Mouse (Mus musculus) kidney, embryonic 16.5 days (tissue): Measurements from ENCODE around the gene Prss32. TPM values are rescaled to one million over a fixed set of nuclear protein-coding genes. Genes with fewer than 3 reads are reported as not detected.

Experiments
- ATAC-seq: fragments of 200-750 bp; cut with Nextera tagmentation; 2 replicates; pipeline ENCODE4 v1.8.0; 2017; ENCODE audit warnings: moderate TSS enrichment; ENCODE audit not compliant: low FRiP score, low TSS enrichment
- H3K27ac ChIP-seq: fragments of 300-500 bp; sonication (generic); 2 replicates; pipeline ENCODE4 v1.5.1; 2014; ENCODE audit warnings: low read length
- H3K27me3 ChIP-seq: fragments of 300-500 bp; sonication (generic); 2 replicates; pipeline ENCODE4 v1.6.1; 2014; ENCODE audit warnings: low read length, control low read depth, mixed read lengths; ENCODE audit not compliant: insufficient read depth
- H3K36me3 ChIP-seq: fragments of 300-500 bp; sonication (generic); 2 replicates; pipeline ENCODE4 v1.6.1; 2014; ENCODE audit warnings: low read length, control low read depth, mixed read lengths; ENCODE audit not compliant: insufficient read depth
- H3K4me1 ChIP-seq: fragments of 300-500 bp; sonication (generic); 2 replicates; pipeline ENCODE4 v1.6.1; 2014; ENCODE audit warnings: low read length, control low read depth, mixed read lengths; ENCODE audit not compliant: insufficient read depth
- H3K4me2 ChIP-seq: fragments of 300-500 bp; sonication (generic); replicated peaks from 2 replicates; pipeline ENCODE4 v1.6.1; 2014; ENCODE audit warnings: low read depth, low read length
- H3K4me3 ChIP-seq: fragments of 300-500 bp; sonication (generic); 2 replicates; pipeline ENCODE4 v1.5.1; 2014; ENCODE audit warnings: mild to moderate bottlenecking, low read length
- H3K9ac ChIP-seq: fragments of 300-500 bp; sonication (generic); replicated peaks from 2 replicates; pipeline ENCODE4 v1.6.1; 2014; ENCODE audit warnings: low read length
- H3K9me3 ChIP-seq: fragments of 300-500 bp; sonication (generic); 2 replicates; pipeline ENCODE4 v1.6.1; 2016; ENCODE audit warnings: low read length, control low read depth
- WGBS: fragments of 180-500 bp; shearing (Covaris S2); extraction: QIAGEN DNeasy Blood & Tissue Kit; methylation state at CpG from one replicate; pipeline ENCODE4 v1.1.7; 2014; 5-methylcytosine and 5-hydroxymethylcytosine counted together
- polyA plus RNA-seq: library from polyadenylated mRNA; unstranded; fragments of >200 nt; fragmentation: Nextera tagmentation; extraction: Ambion mirVana; gene quantifications from 2 replicates; pipeline ENCODE4 v1.2.1, GENCODE M21; 2015

The Prss32 gene
- polyA plus RNA-seq, 1 experiment from 2014 or later, result not detected

DNA sequence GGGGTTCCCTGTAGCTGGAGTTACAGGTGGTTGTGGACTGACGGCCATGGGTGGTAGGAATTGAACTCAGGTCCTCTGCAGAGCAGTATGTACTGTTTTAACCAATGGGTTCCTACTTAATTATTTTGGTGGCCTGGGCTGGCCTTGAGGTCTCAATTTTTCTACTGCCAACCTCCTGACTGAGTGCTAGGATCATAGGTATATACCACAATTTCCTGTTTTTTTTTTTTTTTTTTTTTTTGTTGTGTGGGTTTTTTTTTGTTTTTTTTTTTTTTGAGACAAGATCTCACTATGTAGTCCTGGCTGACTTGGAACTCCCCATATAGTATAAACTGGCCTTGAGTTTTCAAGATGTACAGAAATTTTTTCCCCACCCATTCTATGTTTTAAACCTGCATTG lies 12.5 kb upstream of the Prss32 start:
- ATAC-seq, result no peak
- 89% methylated on average over 1 of the region's 1 CpGs for WGBS
- no peaks in the 10 kb centered on the region for H3K9me3 ChIP-seq

DNA sequence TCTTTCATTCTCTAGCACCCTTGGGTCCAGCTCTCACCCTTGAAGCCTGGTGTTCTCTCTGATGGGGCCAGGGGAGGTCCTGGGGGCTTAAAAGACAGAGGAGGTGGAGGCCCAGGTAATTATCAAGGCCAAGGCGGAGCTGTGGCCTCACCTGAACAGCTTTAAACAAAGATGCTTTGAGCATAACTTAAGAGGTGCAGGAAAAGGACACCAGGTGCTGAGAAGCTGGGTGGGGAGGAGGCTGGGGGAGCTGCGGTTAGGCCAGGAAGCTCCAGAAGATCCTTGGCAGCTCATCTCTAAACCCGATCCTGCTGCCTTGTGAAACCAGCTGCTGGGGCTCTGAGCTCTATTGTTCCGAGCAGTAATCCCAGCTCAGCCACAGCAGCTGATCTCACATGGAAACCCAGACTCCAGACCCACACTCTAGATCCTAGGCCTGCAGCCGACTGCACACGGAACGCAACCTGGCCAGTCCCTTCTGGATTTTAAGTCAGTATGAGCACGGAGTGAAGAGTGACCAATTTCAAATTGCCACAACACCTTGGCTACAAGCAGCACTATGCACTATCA lies 7.6 kb upstream of the Prss32 start, which contains the start of gene Prss33:
Prss33 (minus strand) TSS at position 51 of the 570 bp plus-strand sequence.
- Histone ChIP-seq H3K4me3 (no peak within 1 kb of the TSS), H3K9ac (no peak within 1 kb of the TSS), H3K27ac (no peak within 1 kb of the TSS), H3K9me3 (no peaks in the 10 kb centered on the region), H3K4me1 (no peaks in the 10 kb centered on the region), H3K4me2 (no peak within 1 kb of the TSS), H3K36me3 (no peaks in the 10 kb centered on the region), H3K27me3 (0 out of 2 replicates have a peak, but pooled peaks cover 4% of the 10 kb centered on the region)
- 77% methylated on average over 8 of the region's 8 CpGs for WGBS
- ATAC-seq, result no peak

More for the DNA sequence above, 12.5 kb upstream of the Prss32 start:
- Histone ChIP-seq H3K4me1 (peaks cover 11% of the 10 kb centered on the region), H3K4me2 (no peak overlapping the region), H3K27ac (no peak overlapping the region), H3K27me3 (0 out of 2 replicates have a peak, but pooled peaks cover 4% of the 10 kb centered on the region), H3K36me3 (peaks cover 10% of the 10 kb centered on the region), H3K4me3 (no peak overlapping the region), H3K9ac (no peak overlapping the region)

DNA sequence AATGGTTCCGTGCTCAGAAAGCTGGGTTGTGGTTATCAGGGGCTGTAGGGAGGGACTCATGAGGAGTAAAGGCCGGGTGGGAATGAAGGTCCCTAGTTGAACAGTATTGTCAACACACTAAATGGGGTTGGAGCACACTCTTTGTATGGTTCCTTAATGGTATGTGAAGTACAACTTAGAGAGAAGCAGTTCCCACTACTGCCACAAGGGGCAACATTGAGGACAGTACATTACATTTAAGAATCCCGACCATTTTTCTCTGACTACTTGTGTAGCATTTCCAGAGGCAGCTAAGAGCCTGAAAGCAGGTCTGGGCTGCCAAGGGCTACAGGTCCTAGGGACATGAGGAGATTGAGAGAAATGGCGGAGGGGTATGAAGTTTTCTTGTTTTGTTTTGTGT lies 2.5 kb upstream of the Prss32 start:
- no peak overlapping the region for H3K4me2 ChIP-seq
- H3K27ac ChIP-seq, result no peak overlapping the region
- H3K36me3 ChIP-seq, result no peaks in the 10 kb centered on the region
- no peak overlapping the region for H3K4me3 ChIP-seq
- no peak for ATAC-seq
- H3K9me3 ChIP-seq, result no peaks in the 10 kb centered on the region
- 37% methylated on average over 4 of the region's 4 CpGs for WGBS
- H3K9ac ChIP-seq, result no peak overlapping the region
- H3K4me1 ChIP-seq, result 0 out of 2 replicates have a peak, but pooled peaks cover 6% of the 10 kb centered on the region
- no peaks in the 10 kb centered on the region for H3K27me3 ChIP-seq

DNA sequence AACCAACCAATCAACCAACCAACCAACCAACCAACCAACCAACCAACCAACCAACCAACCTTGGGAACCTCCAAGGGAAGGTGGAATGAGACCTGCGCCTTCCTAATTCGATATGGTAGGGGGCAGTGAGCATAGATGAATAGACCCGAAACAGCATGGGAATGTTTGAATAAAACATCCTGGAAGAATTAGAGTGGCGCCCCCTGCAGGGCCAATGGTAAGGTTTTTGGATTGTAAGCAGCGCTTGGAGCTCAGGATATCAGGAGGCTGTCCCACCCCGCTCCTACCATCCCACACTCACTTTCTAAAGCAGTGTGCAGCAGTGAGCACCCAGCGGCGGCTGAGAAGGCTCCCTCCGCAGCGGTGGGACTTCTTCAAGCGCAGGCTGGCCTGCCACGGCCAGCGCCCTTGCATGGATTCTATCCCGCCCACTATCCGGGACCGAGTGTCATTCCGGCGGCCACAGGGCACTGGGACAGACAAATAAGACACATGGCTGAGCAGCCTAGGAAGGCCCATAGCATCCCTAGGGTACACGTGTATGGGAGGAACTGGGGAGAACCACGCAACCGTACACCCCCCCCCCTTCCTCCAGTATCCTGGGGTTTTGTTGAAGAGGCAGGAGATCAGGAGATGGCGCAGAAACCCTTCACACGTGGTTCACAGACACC lies 379 bp upstream of the Prss32 start:
- H3K9me3 ChIP-seq, result no peaks in the 10 kb centered on the region
- peak overlapping the region; percentile 47 for H3K4me2 ChIP-seq
- H3K4me1 ChIP-seq, result 0 out of 2 replicates have a peak, but pooled peaks cover 6% of the 10 kb centered on the region
- H3K36me3 ChIP-seq, result no peaks in the 10 kb centered on the region
- 47% methylated on average over 23 of the region's 23 CpGs for WGBS
- 0 out of 2 replicates have a peak, but pooled peaks have one; percentile 40 for ATAC-seq
- no peaks in the 10 kb centered on the region for H3K27me3 ChIP-seq
- H3K4me3 ChIP-seq, result peak overlapping the region; percentile 24; the same call in 1 of the 2 replicates
- H3K27ac ChIP-seq, result no peak overlapping the region
- peak overlapping the region; percentile 39; the same call in 1 of the 2 replicates for H3K9ac ChIP-seq

DNA sequence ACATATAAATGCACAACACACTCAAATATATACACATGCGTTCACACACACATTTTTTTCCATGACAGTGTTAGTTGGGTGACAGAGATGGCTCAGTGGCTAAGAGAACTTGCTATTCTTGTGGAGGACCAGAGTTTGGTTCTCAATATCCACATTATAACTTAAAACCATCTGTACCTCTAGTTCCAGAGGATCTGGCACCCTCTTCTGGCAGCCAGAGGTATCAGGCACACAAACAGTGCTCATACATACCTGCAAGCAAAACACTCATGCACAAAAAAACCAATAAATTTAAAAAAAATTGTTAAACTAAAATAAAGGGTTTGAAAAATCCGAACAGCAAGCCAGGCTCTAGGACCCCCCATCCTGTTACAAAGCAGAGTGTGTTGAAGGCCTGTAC lies 6.4 kb downstream of the Prss32 start:
- Histone ChIP-seq H3K4me3 (no peak overlapping the region), H3K27me3 (no peaks in the 10 kb centered on the region), H3K36me3 (no peaks in the 10 kb centered on the region), H3K9me3 (no peaks in the 10 kb centered on the region), H3K4me1 (no peaks in the 10 kb centered on the region), H3K9ac (no peak overlapping the region), H3K4me2 (no peak overlapping the region), H3K27ac (no peak overlapping the region)
- 65% methylated on average over 2 of the region's 2 CpGs for WGBS
- no peak for ATAC-seq

DNA sequence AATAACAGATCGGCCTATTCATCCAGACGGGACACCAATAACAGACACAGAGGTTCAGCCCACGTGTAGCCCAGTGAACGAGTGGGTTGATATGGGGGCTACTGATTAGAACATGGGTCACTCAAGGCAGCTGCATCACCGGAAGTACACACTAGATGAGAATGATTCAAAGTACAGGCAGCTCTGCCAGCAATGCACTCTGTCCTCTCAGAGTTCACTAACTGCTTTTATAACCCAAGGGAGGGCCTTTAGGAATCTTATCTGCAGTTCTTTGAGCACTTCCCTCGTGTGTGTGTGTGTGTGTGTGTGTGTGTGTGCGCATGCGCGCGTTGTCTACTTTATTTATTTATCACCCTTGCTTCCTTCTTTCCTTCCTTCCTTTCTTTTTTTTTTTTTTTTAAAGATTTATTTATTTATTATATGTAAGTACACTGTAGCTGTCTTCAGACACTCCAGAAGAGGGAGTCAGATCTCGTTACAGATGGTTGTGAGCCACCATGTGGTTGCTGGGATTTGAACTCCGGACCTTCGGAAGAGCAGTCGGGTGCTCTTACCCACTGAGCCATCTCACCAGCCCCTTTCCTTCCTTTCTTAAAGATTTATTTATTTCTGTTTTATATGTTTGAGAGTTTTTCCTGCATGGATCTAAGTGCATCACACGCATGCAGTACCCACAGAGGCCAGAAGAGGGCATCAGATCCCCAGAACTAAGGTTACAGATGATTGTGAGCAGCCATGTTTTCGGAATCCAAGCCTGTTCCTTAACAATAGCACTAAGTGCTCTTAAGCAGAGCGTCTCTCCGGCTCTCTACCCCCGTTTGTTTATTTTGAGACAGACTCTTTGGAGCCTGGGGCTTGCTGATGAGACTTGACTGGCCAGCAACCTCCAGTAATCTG lies 7.4 kb downstream of the Prss32 start:
- Histone ChIP-seq H3K27me3 (no peaks in the 10 kb centered on the region), H3K9ac (no peak overlapping the region), H3K27ac (no peak overlapping the region), H3K36me3 (no peaks in the 10 kb centered on the region), H3K4me3 (no peak overlapping the region), H3K4me1 (no peaks in the 10 kb centered on the region), H3K9me3 (no peaks in the 10 kb centered on the region), H3K4me2 (no peak overlapping the region)
- no peak for ATAC-seq
- 52% methylated on average over 18 of the region's 19 CpGs for WGBS

DNA sequence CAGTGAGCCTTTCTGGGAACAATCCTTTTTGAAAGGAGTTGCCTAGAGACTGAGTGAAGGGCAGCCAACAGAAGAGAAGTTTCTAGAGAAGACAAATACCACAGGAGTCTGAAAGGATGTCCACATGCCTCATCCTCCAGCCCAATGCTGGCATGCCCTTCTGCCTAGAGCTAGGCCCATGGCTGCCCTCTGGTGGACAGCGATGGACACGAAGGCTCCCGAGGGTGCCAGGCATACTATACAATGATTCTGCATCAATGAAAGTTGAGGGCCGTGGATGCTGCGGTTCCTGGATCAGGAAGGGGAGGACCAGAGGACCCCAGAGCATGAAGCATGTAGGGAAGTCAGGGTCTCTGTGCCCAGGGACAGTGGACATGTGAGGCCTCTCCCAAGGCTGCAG lies 9.6 kb downstream of the Prss32 start:
- Histone ChIP-seq H3K27ac (no peak overlapping the region), H3K36me3 (no peaks in the 10 kb centered on the region), H3K4me1 (no peaks in the 10 kb centered on the region), H3K9ac (no peak overlapping the region), H3K9me3 (no peaks in the 10 kb centered on the region), H3K27me3 (no peaks in the 10 kb centered on the region), H3K4me3 (no peak overlapping the region), H3K4me2 (no peak overlapping the region)
- 26% methylated on average over 5 of the region's 5 CpGs for WGBS
- ATAC-seq, result no peak

DNA sequence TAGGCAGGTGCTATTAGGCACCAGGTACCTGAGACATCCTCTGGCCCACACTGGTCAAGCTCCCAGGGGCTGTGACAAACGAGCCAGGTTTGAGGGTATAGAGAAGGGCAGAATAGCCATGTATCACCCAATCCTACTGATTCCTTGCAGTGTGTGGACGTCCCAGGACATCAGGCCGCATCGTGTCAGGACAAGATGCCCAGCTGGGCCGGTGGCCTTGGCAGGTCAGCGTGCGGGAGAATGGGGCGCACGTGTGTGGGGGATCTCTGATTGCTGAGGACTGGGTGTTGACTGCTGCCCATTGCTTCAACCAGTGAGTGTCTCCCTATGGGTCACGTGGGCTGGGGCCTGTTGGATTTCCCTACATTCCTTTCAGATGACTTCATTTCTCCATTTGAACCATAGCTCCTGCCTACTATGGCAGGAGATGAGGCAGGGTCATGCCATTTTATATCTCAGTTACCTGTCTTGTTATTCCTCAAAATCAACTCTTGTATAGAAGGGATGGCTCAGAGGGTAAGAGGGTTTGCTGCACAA lies 10.6 kb downstream of the Prss32 start:
- no peak overlapping the region for H3K4me3 ChIP-seq
- no peaks in the 10 kb centered on the region for H3K4me1 ChIP-seq
- ATAC-seq, result no peak

DNA sequence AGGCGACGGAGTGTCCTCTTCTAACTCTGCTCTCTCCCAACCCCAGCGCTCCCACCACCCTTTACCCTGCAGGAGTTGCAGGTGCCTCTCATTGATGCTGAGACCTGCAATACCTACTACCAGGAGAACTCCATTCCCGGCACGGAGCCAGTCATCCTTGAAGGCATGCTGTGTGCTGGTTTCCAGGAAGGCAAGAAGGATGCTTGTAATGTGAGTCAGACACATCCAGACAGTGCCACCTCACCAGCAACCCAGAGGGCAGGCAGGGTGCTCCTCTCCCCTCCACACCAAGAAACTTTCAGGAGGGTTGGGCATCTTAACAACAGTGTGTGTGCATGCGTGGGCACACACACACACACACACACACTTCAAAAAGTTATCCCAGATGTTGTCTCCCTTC lies 13.5 kb downstream of the Prss32 start:
- Histone ChIP-seq H3K27ac (no peak overlapping the region), H3K4me3 (no peak overlapping the region), H3K9me3 (no peaks in the 10 kb centered on the region), H3K4me2 (no peak overlapping the region), H3K9ac (no peak overlapping the region), H3K36me3 (no peaks in the 10 kb centered on the region), H3K27me3 (no peaks in the 10 kb centered on the region), H3K4me1 (no peaks in the 10 kb centered on the region)
- 0 out of 2 replicates have a peak, but pooled peaks have one; percentile 33 for ATAC-seq
- 74% methylated on average over 6 of the region's 6 CpGs for WGBS

More for the DNA sequence above, 10.6 kb downstream of the Prss32 start:
- Histone ChIP-seq H3K4me2 (no peak overlapping the region), H3K9ac (no peak overlapping the region), H3K27me3 (no peaks in the 10 kb centered on the region), H3K36me3 (no peaks in the 10 kb centered on the region), H3K9me3 (no peaks in the 10 kb centered on the region), H3K27ac (no peak overlapping the region)
- WGBS, result 87% methylated on average over 10 of the region's 10 CpGs
